Mouse (Mus musculus) heart, embryonic 13.5 days (tissue): ENCODE measurements around the gene Olfr450. TPM values are rescaled to one million over a fixed set of nuclear protein-coding genes. Genes with fewer than 3 reads are reported as not detected.

Experiments used
- ATAC-seq: fragments of 200-750 bp; cut with Nextera tagmentation; 2 replicates; pipeline ENCODE4 v1.8.0; 2017; ENCODE audit warnings: moderate TSS enrichment; ENCODE audit not compliant: insufficient number of reproducible peaks, low FRiP score, low TSS enrichment; ENCODE audit errors: extremely low read depth
- H3K27ac ChIP-seq: fragments of 300-500 bp; sonication (generic); replicated peaks from 2 replicates; pipeline ENCODE4 v1.5.1; 2015; ENCODE audit warnings: moderate library complexity, mild to moderate bottlenecking, inconsistent platforms
- H3K27me3 ChIP-seq: fragments of 300-500 bp; sonication (generic); replicated peaks from 2 replicates; pipeline ENCODE4 v1.6.1; 2015; ENCODE audit warnings: mild to moderate bottlenecking, inconsistent platforms
- H3K36me3 ChIP-seq: fragments of 300-500 bp; sonication (generic); 2 replicates; pipeline ENCODE4 v1.6.1; 2015; ENCODE audit warnings: mild to moderate bottlenecking, inconsistent platforms
- H3K4me1 ChIP-seq: fragments of 300-500 bp; sonication (generic); 2 replicates; pipeline ENCODE4 v1.6.1; 2015; ENCODE audit warnings: inconsistent platforms
- H3K4me2 ChIP-seq: fragments of 300-500 bp; sonication (generic); 2 replicates; pipeline ENCODE4 v1.6.1; 2015; ENCODE audit warnings: inconsistent platforms, mild to moderate bottlenecking, moderate library complexity
- H3K4me3 ChIP-seq: fragments of 300-500 bp; sonication (generic); 2 replicates; pipeline ENCODE4 v1.5.1; 2015; ENCODE audit warnings: moderate library complexity, mild to moderate bottlenecking, inconsistent platforms
- H3K9ac ChIP-seq: fragments of 300-500 bp; sonication (generic); 2 replicates; pipeline ENCODE4 v1.6.1; 2015; ENCODE audit warnings: inconsistent platforms, mild to moderate bottlenecking, moderate library complexity
- H3K9me3 ChIP-seq: fragments of 300-500 bp; sonication (generic); 2 replicates; pipeline ENCODE4 v1.6.1; 2016; ENCODE audit warnings: inconsistent platforms
- WGBS: fragments of 180-500 bp; shearing (Covaris S2); methylation state at CpG from one replicate; pipeline ENCODE4 v1.1.7; 2015; ENCODE audit warnings: mixed read lengths; 5-methylcytosine and 5-hydroxymethylcytosine counted together
- polyA plus RNA-seq: library from polyadenylated mRNA; unstranded; fragments of >200 nt; fragmentation: Nextera tagmentation; extraction: Ambion mirVana; gene quantifications from 2 replicates; pipeline ENCODE4 v1.2.1, GENCODE M21; 2015

Gene Olfr450
- not detected in 2 replicates for polyA plus RNA-seq

DNA sequence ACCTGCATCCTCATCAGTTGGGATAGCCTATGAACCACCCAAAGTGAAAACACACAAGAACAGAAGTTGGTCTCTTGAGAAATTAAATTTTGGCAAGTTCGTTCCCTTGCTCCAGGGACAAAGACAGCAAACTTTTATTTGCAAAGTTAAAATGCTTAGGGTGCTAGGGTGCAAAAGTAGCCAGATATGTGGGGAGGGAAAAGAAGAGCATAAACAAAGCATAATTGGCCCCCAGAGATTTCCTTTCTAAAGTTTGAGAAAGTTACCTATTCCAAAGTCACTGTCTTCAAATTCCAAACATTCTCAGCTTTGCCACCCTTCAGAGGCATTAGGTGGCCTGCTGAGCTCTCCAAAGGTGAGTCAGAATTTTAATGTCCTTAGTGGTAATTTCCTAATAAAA is at the start of gene Olfr450:
Gene Olfr450 (plus strand): TSS at position 301 of the 400 bp plus-strand sequence.
- 57% methylated on average over 1 of the region's 1 CpGs for WGBS
- H3K4me3 ChIP-seq = no peak within 1 kb of the TSS
- H3K9ac ChIP-seq = no peak within 1 kb of the TSS
- H3K27ac ChIP-seq = no peak within 1 kb of the TSS
- H3K27me3 ChIP-seq = no peaks in the 10 kb centered on the region
- no peaks in the 10 kb centered on the region for H3K4me1 ChIP-seq
- H3K36me3 ChIP-seq = no peaks in the 10 kb centered on the region
- H3K9me3 ChIP-seq = no peaks in the 10 kb centered on the region
- H3K4me2 ChIP-seq = no peak within 1 kb of the TSS
- no peak for ATAC-seq

DNA sequence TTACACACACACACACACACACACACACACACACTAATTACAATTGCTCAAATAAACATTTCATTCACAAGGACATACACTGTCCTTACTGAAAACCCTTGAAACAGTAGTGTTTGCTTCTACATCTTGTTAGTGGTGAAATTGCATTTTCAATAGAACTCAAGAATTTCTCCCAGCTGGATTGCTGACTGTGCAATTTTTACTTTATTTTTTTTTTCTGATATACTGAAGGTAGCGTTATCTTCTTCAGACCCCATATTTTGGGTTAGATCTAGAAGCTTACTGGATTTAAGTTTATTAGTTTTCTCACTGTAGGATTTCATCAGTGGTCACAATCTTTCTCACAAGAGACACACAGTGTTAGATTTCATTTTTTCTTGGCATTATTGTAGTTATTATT is 34.7 kb upstream of the Olfr450 start:
- H3K9me3 ChIP-seq = no peaks in the 10 kb centered on the region
- no peak overlapping the region for H3K4me2 ChIP-seq
- no peak overlapping the region for H3K4me3 ChIP-seq
- H3K4me1 ChIP-seq = no peaks in the 10 kb centered on the region
- H3K9ac ChIP-seq = no peak overlapping the region
- no peaks in the 10 kb centered on the region for H3K36me3 ChIP-seq
- no peak overlapping the region for H3K27ac ChIP-seq
- WGBS = 80% methylated on average over 1 of the region's 1 CpGs
- ATAC-seq = no peak
- no peaks in the 10 kb centered on the region for H3K27me3 ChIP-seq

DNA sequence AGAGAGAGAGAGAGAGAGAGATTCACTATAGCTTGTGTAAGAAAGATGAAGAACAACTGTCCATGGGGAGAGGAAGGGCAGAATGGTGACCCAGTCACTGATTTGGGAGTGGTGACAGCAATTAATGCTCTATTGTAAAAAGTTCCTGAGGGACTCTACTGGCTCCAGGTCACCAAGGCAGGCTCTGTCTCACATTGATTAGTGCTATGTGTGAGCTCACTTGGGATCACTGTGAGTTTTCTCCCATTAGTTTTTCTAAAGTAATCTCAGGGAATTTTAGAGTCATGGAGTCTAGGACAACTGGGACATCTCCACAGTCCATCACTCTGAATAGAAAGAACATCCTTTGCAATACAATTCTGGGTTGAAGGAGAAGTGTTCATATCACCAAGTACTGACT is 26.9 kb upstream of the Olfr450 start, which contains the start of gene Olfr452:
Gene Olfr452 (plus strand): TSS at position 301 of the 400 bp plus-strand sequence.
- no peaks in the 10 kb centered on the region for H3K4me1 ChIP-seq
- ATAC-seq = no peak
- no peaks in the 10 kb centered on the region for H3K9me3 ChIP-seq
- no peak within 1 kb of the TSS for H3K9ac ChIP-seq
- no peak within 1 kb of the TSS for H3K4me2 ChIP-seq
- no peak within 1 kb of the TSS for H3K4me3 ChIP-seq
- no peaks in the 10 kb centered on the region for H3K36me3 ChIP-seq
- H3K27me3 ChIP-seq = no peaks in the 10 kb centered on the region
- no peak within 1 kb of the TSS for H3K27ac ChIP-seq

DNA sequence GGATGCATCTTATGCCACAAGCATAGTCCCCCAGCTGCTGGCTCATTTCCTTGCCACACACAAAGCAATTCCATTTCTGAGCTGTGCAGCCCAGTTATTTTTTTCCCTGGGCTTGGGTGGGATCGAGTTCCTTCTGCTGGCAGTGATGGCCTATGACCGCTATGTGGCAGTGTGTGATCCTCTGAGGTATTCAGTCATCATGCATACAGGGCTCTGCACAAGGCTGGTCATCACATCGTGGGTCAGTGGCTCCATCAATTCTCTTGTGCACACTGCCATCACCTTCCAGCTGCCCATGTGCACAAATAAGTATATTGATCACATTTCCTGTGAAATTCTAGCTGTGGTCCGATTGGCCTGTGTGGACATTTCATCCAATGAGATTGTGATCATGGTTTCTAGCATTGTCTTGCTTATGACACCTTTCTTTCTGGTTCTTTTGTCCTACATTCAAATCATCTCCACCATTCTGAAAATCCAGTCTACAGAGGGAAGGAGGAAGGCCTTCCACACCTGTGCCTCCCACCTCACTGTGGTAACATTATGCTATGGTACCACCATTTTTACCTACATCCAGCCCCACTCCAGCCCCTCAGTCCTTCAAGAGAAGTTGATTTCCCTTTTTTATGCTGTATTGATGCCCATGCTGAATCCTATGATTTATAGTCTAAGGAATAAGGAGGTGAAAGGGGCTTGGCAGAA is 21.3 kb upstream of the Olfr450 start:
- no peak overlapping the region for H3K4me2 ChIP-seq
- H3K9ac ChIP-seq = no peak overlapping the region
- H3K36me3 ChIP-seq = no peaks in the 10 kb centered on the region
- no peaks in the 10 kb centered on the region for H3K4me1 ChIP-seq
- H3K4me3 ChIP-seq = no peak overlapping the region
- no peak for ATAC-seq
- 41% methylated on average over 4 of the region's 4 CpGs for WGBS
- no peaks in the 10 kb centered on the region for H3K9me3 ChIP-seq
- H3K27ac ChIP-seq = no peak overlapping the region
- no peaks in the 10 kb centered on the region for H3K27me3 ChIP-seq

DNA sequence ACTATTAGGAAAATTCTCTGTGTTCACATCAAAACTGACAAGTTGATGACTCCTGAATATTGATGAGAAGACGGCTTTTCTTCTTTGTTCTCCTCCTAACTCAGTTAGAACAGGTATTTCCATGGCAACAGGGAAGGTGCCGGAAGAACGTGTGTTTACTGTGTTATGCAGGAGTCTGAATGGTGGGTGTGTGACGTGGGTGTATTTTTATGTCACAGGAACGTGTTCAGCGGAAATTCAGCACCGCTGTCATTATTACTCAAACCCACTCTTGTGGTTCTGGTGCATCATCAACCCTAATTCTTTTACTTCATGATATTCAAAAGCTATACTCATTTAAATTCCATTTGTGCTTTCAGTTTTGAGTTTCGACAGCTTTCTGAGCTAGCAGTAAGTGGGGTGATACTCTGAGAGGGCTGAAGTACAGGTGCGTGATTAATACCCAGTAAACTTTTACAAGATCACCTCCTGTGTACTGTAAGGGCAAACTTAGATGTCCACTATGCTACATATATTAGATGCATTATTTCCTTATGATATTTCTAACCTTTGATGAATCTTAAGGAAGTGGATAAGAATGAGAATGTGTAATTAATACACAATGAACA is 20.7 kb upstream of the Olfr450 start:
- no peak for ATAC-seq
- Histone ChIP-seq H3K27ac (no peak overlapping the region), H3K27me3 (no peaks in the 10 kb centered on the region), H3K4me2 (no peak overlapping the region), H3K4me3 (no peak overlapping the region), H3K9ac (no peak overlapping the region), H3K36me3 (no peaks in the 10 kb centered on the region), H3K9me3 (no peaks in the 10 kb centered on the region), H3K4me1 (no peaks in the 10 kb centered on the region)
- WGBS = 75% methylated on average over 9 of the region's 9 CpGs

DNA sequence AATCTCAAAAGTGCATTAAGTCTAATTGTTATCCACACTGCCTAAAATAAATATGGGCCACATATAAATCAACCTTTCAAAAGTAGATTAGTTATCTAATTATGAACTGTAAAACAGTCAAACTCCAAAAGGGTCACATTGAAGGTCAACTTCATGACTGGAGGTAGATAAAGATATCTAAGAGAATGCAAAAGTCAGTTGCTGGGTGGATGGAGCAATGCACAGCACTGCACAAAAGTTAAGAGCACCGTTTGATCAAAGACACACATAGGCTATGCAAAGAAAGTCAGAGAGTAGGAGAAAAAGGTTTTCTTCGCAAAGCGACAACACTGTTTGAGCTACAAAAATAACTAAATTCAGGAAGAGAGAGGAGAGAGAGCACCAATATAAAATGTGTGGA is 16.8 kb upstream of the Olfr450 start:
- Histone ChIP-seq H3K27me3 (no peaks in the 10 kb centered on the region), H3K27ac (no peak overlapping the region), H3K4me1 (no peaks in the 10 kb centered on the region), H3K9ac (no peak overlapping the region), H3K36me3 (no peaks in the 10 kb centered on the region), H3K4me3 (no peak overlapping the region), H3K9me3 (no peaks in the 10 kb centered on the region), H3K4me2 (no peak overlapping the region)
- WGBS = 81% methylated on average over 3 of the region's 3 CpGs
- ATAC-seq = no peak

DNA sequence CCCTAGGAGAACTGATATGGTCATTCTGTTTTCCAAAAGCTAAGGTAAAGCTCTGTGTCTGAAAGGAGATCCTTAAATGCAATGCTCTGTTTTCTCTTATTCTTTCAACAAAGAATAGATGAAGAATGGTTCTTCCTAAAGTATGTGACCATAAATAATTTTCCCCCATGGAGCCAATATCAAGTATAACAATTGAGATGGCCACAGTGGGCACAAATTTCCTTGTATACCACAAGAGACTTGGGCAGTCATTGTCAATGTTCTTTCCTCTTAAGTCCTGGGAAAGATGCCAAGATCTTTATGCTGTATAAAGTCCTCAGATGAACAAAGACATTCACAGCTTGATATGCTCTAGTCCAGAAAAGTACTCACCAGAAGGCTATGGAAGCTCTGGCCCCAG is 22.3 kb downstream of the Olfr450 start, which contains the start of gene Olfr449:
Gene Olfr449 (plus strand): TSS at position 301 of the 400 bp plus-strand sequence.
- ATAC-seq = no peak
- Histone ChIP-seq H3K4me2 (no peak within 1 kb of the TSS), H3K9ac (no peak within 1 kb of the TSS), H3K36me3 (no peaks in the 10 kb centered on the region), H3K9me3 (no peaks in the 10 kb centered on the region), H3K27ac (no peak within 1 kb of the TSS), H3K27me3 (no peaks in the 10 kb centered on the region), H3K4me3 (no peak within 1 kb of the TSS), H3K4me1 (no peaks in the 10 kb centered on the region)

DNA sequence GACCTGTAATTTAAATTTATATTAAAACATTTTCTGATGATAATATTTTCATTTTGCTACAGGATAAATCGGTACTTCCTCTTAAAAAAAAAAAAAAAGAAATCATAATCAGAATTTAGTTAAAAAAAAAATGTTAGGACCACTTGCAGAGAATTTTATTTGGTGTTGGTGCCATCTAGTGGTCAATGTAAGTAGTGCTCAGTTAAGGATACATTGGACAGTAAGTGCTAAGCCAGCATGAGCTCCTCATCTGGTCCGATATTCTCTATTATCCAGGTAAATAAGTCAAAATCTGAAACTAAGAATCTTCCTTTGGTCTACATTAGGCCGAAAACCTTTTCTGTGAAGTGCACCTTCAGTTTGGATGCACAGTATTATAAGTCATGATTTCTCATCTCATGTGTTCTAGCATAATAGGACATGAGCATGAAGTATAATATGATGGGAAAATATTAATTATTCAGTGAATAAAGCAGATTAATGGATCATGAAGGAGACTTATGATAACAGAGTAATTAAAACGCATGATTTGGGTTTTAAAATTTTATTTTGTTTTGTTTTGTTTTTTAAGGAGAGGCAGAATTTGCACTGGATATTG is 48.6 kb downstream of the Olfr450 start:
- no peak overlapping the region for H3K4me2 ChIP-seq
- H3K27me3 ChIP-seq = no peaks in the 10 kb centered on the region
- H3K36me3 ChIP-seq = no peaks in the 10 kb centered on the region
- H3K4me1 ChIP-seq = no peaks in the 10 kb centered on the region
- whole genome bisulfite sequencing = 7% methylated on average over 4 of the region's 4 CpGs
- no peak overlapping the region for H3K4me3 ChIP-seq
- H3K27ac ChIP-seq = no peak overlapping the region
- H3K9me3 ChIP-seq = no peaks in the 10 kb centered on the region
- no peak for ATAC-seq
- no peak overlapping the region for H3K9ac ChIP-seq

Other genes with a start within 250 kb of the Olfr450 start
- gene Tcaf3, start 214.2 kb upstream of the Olfr450 start, polyA plus RNA-seq = not detected in 2 replicates
- gene Tcaf2, start 166.7 kb upstream of the Olfr450 start, polyA plus RNA-seq = 2.3 and 2.8 TPM in 2 replicates
- 47.9 and 52.2 TPM in 2 replicates for gene Tcaf1, start 101.9 kb upstream of the Olfr450 start, polyA plus RNA-seq
- gene Olfr453, start 72.6 kb upstream of the Olfr450 start, polyA plus RNA-seq = not detected in 2 replicates
- gene Olfr38, start 55.5 kb upstream of the Olfr450 start, polyA plus RNA-seq = not detected in 2 replicates
- gene Olfr452, start 26.8 kb upstream of the Olfr450 start, polyA plus RNA-seq = not detected in 2 replicates
- gene Olfr449, start 22.4 kb downstream of the Olfr450 start, polyA plus RNA-seq = not detected in 2 replicates
- not detected in 2 replicates for gene Olfr448, start 78.5 kb downstream of the Olfr450 start, polyA plus RNA-seq
- not detected in 2 replicates for gene Olfr447, start 96.9 kb downstream of the Olfr450 start, polyA plus RNA-seq
- not detected in 2 replicates for gene Olfr446, start 109.4 kb downstream of the Olfr450 start, polyA plus RNA-seq
- not detected in 2 replicates for gene Olfr444, start 137.1 kb downstream of the Olfr450 start, polyA plus RNA-seq